Mouse (Mus musculus) adrenal gland, adult 8-10 months (tissue): ENCODE data around the gene Fgfr2. TPM values are rescaled to one million over a fixed set of nuclear protein-coding genes. Genes with fewer than 3 reads are reported as not detected.

ENCODE experiments used
- DNase-seq: peaks from one replicate; pipeline ENCODE4 v3.0.0; 2022
- total RNA-seq, 4 experiments: library from RNA; stranded (reverse); gene quantifications; 2 replicates each; pipeline ENCODE4 v1.2.4; 2022

Fgfr2 gene
- total RNA-seq, 4 experiments from 2014 or later: 193 to 471 (median 262) TPM

DNA sequence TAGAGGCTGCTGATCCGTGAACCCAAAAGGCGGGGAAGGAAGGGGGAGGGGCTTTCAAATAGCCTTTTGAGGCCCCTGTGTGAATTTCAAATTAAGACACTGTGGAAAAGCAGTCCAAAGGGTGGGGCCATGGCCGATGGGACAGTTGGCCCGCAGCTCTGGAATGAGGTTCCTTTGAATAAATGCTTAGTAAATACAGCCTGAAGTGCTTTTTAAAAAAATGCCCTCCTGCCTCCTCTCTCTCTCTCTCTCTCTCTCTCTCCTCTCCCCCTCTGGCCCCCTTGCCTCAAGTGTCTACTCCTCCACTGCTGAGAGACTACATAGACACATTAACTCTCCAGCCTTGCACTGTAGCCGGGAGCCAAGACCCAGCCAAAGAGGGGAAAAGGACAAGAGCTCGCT, 2917.0 kb downstream of the Fgfr2 start:
- DNase-seq: no peak

DNA sequence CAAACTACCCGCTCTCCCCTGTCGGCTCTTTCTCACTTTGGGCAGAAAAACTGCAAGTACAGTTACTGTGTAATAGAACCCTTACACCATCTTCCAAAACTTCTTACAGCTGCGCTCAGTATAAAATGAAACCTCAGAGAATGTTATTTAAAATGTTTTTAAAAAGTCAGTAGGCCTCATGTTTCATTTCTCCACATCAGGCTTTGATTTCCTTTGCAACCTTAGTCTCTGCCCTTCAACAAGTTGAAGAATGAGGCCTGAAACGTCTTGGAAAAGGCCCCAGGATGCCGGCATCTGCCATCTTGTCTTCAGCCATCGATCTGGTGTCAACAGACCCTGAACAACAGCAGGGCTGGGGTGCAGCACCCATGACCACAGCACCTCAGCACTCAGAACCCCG, 2918.0 kb downstream of the Fgfr2 start:
- DNase-seq: no peak

DNA sequence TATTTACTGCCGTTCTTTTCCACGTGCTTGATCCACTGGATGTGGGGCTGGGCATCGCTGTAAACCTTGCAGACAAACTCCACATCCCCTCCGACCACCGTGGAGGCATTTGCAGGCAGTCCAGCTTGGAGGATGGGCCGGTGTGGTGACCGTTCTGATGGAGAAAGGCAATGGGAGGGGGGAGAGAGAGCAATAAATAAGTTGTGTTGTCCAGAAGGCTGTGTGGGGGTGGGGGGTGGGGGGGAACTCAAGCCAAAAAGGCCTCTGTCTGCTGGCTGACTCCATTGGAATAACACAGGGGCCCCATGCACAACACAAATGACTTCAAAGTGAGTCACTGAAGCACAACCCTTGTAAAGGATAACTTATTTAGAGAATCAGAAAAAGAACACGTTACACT, 2922.1 kb downstream of the Fgfr2 start:
- DNase-seq: no peak

DNA sequence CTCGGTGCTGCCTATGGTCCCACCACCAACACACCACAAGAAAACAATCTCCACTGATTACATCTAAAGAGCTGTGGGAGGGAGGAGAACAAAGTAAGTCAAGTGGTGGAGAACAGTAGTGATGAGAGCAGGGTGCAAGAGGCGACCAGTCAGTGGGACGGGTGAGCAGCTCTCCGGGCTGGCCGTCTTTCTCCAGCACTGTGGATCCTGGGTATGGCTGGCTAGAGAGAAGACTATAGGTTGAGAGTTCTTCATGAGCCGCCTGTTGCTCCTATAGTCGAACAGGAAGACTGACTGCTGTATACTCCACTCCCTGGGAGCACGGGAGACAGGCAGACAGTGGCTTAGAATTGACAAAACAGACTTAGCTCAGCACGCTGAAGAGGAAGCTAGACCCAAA, 2923.2 kb downstream of the Fgfr2 start:
- no peak for DNase-seq

DNA sequence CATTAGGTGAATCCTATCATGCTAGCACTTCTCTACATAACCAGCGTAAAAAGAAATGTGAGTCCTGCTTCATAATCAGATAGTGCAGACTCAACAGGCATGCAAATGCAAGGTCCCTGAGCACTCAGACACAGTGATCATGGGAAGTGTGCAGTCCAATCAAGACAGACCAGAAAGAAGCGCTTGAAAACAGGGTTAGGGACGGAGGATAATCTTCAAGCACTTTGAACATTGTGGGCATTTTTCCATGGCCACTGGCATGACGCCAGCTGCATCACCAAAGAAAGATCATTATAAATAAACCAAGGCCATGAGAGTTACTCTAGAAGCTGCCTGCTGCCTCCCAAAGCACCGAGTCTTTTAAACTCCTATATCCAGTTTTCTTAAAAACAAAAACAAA, 2923.8 kb downstream of the Fgfr2 start:
- peak; percentile 79 for DNase-seq

DNA sequence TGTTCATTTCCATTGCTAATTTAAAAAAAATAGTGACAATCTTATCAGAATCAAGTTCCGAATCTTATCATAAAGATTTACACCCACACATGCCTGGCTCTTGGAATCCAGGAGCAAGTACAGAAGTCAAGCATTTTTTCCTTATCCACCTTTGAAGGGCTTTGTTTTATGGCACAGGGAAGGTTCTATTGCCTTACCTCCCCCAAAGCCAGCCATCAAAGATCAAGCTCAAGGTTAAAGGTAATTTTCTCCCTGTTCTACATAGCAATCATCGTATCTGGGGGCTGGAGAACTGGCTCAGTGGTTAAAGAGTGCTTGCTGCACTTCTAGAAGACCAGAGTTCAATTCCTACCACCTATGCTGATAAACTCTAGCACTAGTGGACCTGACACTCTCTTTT, 2928.1 kb downstream of the Fgfr2 start:
- no peak for DNase-seq

DNA sequence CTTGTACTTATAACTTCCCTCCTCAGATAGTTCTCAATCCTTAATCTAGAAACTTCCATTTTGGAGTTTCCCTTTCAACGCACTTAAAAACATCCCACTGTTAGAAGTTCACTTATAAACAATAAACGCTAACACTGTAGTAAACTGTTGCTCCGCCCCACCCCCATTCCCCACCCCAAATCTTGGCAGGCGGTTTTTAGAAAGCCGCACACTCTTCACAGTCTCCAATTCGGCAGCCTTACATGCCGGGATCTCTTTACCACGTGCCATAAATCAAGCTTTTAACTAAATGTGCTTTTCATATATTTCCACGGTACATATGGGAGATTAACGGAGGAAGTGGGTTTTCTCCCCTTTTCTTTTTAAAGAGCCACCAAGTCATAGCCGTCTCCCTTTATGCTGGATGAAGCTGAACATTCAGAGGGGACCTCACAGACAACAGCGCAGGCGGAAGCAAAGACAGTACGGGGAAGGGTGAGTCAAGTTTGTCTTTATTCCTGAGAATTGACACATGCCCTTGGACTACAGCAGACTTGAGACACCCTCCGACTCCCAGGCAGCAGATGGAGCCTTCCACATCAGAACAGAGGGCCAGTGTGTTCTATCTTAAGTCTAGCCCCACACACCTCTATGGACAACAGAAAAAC, 2932.7 kb downstream of the Fgfr2 start:
- no peak for DNase-seq

DNA sequence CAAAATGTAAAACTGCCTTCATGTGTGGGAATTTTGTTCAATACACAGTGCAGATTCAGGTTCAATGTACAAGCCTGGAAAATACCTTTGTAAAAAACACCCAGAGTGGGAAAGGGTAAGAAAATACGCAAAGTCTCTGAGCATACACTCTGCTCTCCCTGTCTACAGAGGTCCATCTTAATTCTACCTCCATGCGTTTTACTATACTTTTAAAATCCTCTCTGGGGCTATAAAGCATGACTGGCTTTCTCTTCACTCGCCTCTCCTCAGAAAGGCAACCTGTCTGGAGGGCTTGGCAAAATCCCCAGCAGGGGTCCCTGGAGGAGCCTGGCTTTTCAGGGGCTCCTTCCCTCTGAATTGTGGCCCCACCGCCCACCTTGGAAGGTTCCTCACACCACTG, 2933.2 kb downstream of the Fgfr2 start:
- no peak for DNase-seq

DNA sequence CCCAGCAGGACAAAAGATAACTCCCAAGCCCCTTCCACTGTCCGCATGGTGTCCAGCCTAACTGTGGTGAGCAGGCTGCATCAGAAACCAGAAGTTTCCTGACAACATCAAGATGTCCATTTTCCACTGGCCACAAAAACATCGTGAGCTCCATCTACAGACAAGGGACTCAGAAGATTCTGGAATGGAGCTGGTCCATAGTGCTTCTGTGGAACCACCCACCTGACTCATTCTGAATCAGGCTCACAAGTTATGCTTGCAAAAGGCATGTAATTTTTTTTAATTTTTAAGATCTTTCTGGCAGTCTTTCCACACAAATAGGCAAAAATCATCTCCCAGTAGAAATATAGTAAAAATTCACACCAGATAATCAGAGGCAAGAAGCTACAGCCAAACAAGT, 2935.0 kb downstream of the Fgfr2 start:
- no peak for DNase-seq

DNA sequence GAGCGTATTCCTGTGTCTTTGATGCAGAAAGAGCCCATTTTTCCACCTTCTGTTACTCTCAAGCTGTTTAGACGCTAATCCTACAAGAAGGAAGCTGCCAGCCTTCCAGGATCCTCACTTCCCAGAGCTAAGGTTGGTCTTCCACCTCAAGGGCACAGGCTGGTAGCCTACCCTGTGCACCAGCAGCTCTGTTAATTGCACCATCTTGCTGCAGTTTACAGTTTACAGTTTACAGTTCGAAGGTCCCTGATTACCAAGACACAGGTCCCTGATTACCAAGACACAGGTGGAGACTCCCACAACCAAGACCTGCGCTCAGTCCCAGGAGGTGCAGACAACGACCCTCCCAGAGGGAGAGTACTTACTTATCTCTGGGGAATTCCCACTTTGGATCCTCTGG, 2938.3 kb downstream of the Fgfr2 start:
- DNase-seq: no peak

DNA sequence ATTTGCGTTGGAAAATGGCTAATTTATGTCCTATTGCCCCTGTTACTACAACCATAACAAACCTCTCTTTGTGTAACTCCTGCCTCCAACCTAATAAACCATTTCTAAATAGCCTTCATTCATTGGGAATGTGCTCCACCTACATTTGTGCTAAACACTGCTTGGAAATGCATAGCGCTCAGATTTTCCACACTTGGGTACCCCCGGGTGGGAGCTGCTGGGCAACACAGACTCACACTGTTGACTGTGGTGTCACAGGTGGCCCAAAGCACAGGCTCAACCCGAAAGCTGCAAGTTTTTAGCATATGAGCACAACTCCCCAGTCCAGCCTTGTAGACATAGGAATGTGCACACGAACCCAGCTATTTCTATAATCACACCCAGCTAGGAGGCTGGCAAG, 2939.2 kb downstream of the Fgfr2 start:
- DNase-seq: no peak

DNA sequence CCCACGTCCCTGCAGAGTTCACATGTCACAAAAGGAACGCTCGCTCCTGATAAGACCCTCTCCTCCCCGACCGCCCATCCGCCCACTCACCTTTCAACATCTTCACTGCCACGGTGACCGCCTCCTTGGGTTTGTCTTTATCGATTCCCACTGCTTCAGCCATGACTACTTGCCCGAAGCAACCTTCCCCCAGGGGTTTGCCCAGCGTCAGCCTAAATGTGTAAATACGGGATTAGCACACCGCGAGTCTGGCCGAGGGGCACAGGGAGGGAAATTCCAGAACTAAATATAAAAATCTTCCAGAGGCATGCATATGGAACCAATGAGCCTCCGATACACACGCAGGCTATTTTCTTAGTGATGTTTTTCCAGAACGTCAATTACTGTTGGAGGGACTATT, 2940.6 kb downstream of the Fgfr2 start:
- no peak for DNase-seq

DNA sequence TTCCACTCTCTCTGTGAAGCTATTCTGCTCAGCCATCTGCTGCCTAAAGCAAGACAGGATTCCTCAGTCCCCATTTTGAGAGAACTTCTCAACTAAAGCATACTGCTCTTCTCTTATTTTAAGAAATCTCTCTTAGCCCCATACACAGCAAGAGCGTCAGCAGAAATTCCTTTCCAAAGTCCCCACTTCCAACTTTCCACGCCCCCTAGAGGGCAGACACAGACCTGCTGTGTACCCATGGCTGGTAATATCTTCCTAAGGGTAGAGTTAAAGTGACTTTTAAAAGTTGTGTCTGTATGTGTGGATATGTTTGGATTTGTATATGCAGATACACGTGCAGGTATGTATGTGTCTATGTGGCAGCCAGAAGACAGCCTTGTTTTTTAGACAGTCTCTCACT, 2944.2 kb downstream of the Fgfr2 start:
- DNase-seq: no peak

DNA sequence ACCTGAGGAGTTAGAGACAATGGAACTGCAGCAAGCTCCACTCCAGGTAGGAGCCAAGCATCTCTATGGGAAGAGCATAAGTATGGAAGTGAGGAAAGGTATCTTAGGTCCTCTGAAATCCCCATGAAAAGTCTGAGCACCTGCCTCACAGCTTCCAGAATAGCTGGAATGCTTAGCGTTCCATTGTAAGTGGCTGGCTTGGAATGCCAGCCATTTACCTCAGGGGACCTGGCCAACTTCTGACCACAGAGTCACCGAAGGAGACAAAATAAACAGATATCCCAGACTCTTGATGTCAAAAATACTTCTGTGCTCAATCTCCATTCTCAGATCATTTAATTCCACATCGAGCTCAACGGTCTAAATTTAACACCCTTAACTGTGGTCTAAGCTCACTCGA, 2946.1 kb downstream of the Fgfr2 start:
- DNase-seq: no peak

DNA sequence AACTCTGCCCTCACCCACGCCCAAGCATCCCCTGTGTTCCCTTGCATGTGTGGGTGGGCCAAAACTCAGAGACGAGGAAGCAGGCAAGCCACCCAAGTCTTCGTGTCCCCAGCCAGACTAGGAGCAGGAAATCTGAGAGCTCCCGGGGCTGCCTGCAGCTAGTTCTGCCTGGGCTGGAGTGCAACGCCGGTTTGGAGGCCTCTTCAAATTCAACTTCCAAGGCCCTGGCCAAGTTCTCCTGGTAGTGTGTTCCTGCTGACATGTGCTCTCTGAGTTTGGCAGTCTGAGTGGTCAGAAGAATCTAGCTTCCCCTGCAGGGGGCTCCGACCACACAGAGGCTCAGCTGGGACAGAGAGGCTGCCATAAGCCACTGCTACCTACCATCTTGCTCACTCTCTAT, 2948.6 kb downstream of the Fgfr2 start:
- no peak for DNase-seq

DNA sequence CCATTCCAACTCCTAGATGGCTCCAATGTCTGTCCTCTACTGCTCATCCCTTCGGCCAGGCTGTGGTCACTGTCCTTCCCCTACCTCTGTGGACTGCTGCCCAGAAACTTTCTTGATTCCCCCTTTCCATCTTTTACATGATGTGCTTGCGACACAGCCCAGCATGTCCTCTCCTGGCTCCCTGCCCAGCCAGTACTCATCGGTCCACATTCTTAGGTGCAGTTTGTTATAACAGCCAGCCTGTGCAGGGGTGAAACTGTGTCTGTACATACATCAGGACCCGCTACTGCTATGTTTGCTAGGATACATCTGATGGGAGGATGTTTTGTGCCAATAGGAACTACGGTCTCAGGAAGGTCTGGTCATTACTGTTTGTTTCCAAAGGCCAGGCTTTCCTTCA, 2949.2 kb downstream of the Fgfr2 start:
- DNase-seq: peak; percentile 76

DNA sequence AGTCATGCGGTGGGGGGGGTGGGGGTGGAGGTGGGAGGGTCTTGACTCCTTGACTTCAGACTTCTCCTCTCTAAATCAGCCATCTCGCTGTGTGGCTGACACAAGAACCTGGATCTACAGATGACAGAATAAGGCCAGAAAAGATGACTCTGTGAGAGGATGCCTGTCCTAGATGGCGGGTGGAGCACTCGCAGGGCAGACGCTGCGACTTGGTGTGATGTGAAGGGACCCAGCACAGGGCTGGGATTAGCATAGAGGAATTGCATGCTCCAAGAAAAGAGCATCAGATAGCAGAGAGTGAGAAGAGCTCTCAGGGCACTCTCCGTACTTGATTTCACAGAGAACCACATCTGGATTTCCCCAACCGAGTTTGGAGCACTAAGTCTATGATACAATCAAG, 2953.0 kb downstream of the Fgfr2 start:
- no peak for DNase-seq

DNA sequence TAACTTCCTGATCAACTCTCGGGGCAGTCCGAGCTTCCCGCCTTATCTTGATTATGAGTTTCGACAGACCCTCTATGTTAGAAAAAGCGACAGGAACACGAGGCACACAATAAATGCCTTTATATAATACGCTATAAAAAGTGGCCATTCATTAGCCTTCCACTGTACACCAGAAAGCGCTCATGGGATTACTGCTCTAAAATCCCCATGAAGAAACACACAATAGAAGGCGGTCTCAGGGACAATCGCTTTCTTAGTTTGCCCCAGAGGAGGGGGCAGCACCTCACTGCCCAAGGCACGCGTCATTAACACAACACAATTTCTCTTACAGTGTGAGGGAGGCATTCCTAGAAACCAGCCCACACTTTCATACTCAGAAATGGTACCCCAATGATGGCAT, 2954.9 kb downstream of the Fgfr2 start:
- no peak for DNase-seq

DNA sequence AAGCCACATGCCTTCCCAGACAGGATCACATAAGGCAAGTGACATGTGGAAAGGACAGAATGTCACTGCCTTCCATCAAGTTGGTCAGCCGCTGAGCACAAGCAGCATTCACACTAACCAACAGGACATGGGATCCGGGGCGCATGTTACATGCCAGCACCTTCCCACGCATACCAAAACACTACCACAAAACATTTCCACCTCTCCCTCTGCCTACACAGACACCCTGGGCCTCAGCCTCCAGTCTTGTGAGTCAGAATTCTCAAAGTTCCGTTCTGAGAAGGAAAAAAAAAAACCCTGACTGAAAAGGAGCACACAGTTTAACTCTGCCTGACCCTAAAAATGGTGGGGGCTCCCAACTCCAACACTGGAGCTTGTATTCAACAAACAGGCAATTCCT, 2955.9 kb downstream of the Fgfr2 start:
- no peak for DNase-seq

DNA sequence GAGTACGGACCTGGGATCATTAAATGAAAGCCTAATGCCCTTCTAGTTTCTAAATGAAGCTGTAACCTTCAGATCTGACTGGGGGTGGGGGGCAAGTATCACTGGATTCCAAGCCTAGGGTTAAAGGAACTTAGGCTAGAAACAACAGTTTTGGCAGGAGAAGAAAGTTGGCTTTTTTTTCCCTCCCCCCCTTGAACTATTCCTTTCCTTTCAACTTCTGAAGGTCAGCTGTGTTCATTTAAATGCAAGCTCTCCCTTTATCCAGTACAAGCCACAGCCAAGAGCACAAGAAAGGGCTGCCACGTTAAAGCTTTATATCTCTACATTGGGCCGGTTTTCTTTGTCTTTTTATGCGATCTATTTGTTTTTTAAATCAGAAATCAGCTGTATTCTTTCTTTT, 2957.0 kb downstream of the Fgfr2 start:
- no peak for DNase-seq

DNA sequence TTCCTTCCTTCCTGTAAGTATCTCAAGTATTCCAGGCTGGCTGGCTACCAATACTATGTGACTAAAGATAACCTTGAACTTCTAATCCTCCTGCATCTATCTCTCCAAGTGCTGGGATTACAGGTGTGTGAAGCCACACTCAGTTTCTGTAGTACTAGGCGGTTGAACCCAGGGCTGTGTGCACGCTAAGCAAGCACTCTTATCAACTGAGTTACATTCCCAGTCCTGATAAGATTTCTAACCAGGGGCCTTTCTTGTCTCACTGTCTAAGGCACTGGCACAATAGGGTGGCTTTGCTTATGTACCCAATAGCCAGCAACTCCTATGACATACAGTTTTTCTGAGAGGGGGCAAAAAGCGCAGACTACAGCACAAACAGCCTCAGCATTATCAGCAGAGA, 2957.7 kb downstream of the Fgfr2 start:
- no peak for DNase-seq

DNA sequence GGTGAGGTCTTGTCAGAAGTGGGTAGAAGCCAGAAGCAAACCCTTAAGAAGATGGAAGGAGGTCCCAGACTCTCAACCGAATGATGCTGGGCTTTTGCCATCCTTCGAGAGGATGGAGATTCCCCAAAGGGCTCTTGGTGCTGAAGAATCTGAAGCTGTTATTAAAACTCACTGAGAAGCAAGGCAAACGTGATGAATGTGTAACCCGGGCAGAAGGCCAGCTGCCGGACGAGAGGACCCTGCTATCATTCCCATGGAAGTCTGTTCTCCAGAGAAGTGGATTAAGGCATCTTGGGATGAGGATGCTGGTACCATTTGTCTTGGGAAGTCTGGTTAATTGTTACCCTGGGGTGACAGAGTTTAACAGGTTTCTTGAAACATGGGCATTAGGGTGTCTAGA, 2960.4 kb downstream of the Fgfr2 start:
- DNase-seq: no peak

DNA sequence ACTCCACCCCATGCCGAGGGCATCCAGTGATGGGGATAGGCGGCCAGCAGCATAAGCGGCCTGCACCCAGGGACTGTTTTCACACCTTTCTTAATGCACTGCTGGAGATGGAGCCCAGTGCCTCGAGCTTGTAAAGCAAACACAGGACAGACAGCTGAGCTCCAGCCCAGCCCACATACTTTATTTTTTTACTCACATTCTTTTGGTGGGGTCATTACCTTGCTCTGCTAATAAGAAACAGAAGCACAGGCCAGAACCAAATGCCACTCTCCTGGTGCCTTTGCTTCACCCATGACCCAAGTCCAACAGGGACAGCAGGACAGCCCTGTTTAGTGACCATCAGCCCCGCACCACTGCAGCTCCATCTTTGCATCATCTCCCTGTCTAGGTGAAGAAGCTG, 2961.6 kb downstream of the Fgfr2 start:
- no peak for DNase-seq

DNA sequence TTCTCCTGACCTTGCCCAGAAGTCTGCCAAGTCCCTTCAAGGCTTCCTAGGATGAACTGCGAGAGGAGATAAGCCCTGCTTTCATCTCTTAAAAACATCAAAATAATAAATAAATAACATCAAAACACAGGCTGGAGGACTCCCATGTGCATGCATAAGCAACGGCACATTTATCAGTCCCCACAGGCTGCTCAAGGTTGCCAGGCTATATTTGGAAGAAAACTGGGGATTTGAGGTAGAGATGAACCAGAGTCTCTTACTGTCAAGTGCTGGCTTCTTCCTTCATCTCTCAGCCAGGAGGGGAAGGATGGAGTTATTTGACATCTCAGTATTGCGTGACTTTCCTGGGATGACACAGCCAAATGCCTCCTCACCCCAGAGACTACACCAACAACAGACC, 2964.3 kb downstream of the Fgfr2 start:
- peak; percentile 53 for DNase-seq

DNA sequence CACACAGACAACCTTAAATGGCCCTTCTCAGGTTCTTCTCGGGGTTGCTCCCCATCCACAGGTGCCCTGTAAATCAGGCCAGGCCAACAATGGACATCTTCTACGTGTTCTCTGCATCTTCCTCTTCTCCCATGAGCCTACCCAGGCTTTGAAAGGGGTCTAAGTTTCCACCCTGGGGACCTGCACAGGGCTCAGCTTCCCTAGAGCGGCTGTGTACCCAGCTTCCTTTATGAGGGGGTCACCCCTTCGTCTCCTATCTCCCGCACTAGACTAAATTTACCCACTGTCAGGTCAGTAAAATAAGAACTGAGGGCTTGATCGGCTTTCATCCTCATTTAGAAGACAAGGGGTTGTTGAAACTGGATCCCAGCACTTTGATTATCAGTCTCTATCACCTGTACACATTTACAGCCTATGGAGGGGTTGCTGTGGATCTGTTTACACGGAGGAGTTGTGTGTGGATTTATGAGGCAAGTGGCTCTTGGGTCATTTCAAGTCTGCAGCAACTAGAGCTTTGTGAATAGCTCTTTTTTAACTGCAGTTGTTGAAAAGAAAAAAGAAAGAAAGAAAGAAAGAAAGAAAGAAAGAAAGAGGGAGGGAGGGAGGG, 2969.7 kb downstream of the Fgfr2 start:
- no peak for DNase-seq
